Mouse (Mus musculus) CH12.LX (cell line): ENCODE measurements around the gene Sema3b. TPM values are rescaled to one million over a fixed set of nuclear protein-coding genes. Genes with fewer than 3 reads are reported as not detected.
A peak's percentile ranks its signal among the peaks of the same experiment; 100 is the strongest.

Source experiments
- DNase-seq: peaks from one replicate; pipeline ENCODE4 v3.0.0-alpha.2; 2013; ENCODE audit errors: extremely low read depth
- H3K27ac ChIP-seq: 2 replicates; pipeline ENCODE4 v1.5.1; 2012; ENCODE audit warnings: low read depth, mild to moderate bottlenecking, control low read depth, moderate library complexity; ENCODE audit not compliant: insufficient read depth
- H3K27me3 ChIP-seq: replicated peaks from 2 replicates; pipeline ENCODE3; 2012; ENCODE audit warnings: inconsistent platforms
- H3K36me3 ChIP-seq, 2 experiments: replicated peaks in 1 of 2; 2 replicates each; pipeline versions ENCODE3 to v1.6.1; 2012; ENCODE audit warnings: inconsistent platforms in 1 of 2, low read length in 1 of 2, mild to moderate bottlenecking in 1 of 2, mixed read lengths in 1 of 2, moderate library complexity in 1 of 2; ENCODE audit not compliant: control insufficient read depth in 1 of 2, insufficient read depth in 1 of 2
- H3K4me1 ChIP-seq, 2 experiments: 2 replicates each; pipeline ENCODE4 v1.6.1; 2012; ENCODE audit warnings: inconsistent platforms in 1 of 2, moderate library complexity in 1 of 2; ENCODE audit not compliant: insufficient read depth in 2 of 2, control insufficient read depth in 1 of 2
- H3K4me2 ChIP-seq: 2 replicates; pipeline ENCODE4 v1.6.1; 2012; ENCODE audit warnings: low read depth, mild to moderate bottlenecking, control low read depth; ENCODE audit not compliant: poor library complexity, insufficient read depth, severe bottlenecking
- H3K4me3 ChIP-seq, 3 experiments: fragments of 150-350 bp in 1 of 3; sonication (generic) in 1 of 3; replicated peaks in 1 of 3; 2 replicates each; pipeline versions ENCODE3 to v1.5.1; 2011 to 2012; ENCODE audit warnings: low read depth in 2 of 3, low read length in 2 of 3, mild to moderate bottlenecking in 2 of 3, moderate library complexity in 2 of 3, control low read depth in 1 of 3, improper control_type of control experiment in 1 of 3, inconsistent platforms in 1 of 3, mixed read lengths in 1 of 3; ENCODE audit not compliant: poor library complexity in 1 of 3
- H3K79me2 ChIP-seq: replicated peaks from 2 replicates; pipeline ENCODE4 v1.6.1; 2012; ENCODE audit warnings: mild to moderate bottlenecking, moderate library complexity; ENCODE audit not compliant: control insufficient read depth, poor library complexity, insufficient read depth, severe bottlenecking; ENCODE audit errors: extremely low read depth
- H3K9ac ChIP-seq: 2 replicates; pipeline ENCODE4 v1.6.1; 2012; ENCODE audit warnings: low read depth, mild to moderate bottlenecking, control low read depth, moderate library complexity; ENCODE audit not compliant: insufficient read depth
- H3K9me3 ChIP-seq: replicated peaks from 2 replicates; pipeline ENCODE3; 2012; ENCODE audit warnings: low read length, inconsistent platforms, mixed read lengths
- CHD1 ChIP-seq: IDR thresholded peaks from 2 replicates; pipeline ENCODE4 v1.6.1; 2012; ENCODE audit warnings: low read depth, low read length, improper control_type of control experiment, inconsistent platforms
- CHD2 ChIP-seq: IDR thresholded peaks from 2 replicates; pipeline ENCODE4 v1.6.1; 2011; ENCODE audit warnings: low read length, improper control_type of control experiment
- CTCF ChIP-seq, 2 experiments: IDR thresholded peaks in 1 of 2; conservative IDR thresholded peaks in 1 of 2; 2 replicates each; pipeline ENCODE4 v1.5.1; 2011 to 2012; ENCODE audit warnings: low read depth in 2 of 2, low read length in 2 of 2, improper control_type of control experiment in 1 of 2, inconsistent platforms in 1 of 2, mild to moderate bottlenecking in 1 of 2, moderate library complexity in 1 of 2
- E2F4 ChIP-seq: IDR thresholded peaks from 2 replicates; pipeline ENCODE4 v1.6.1; 2011; ENCODE audit warnings: low read depth, low read length, improper control_type of control experiment; ENCODE audit not compliant: insufficient replicate concordance
- ELF1 ChIP-seq: IDR thresholded peaks from 2 replicates; pipeline ENCODE4 v1.6.1; 2014; ENCODE audit warnings: low read depth, mild to moderate bottlenecking, inconsistent platforms, low read length, improper control_type of control experiment
- EP300 ChIP-seq: IDR thresholded peaks from 2 replicates; pipeline ENCODE4 v1.6.1; 2011; ENCODE audit warnings: low read length, improper control_type of control experiment
- JUN ChIP-seq: IDR thresholded peaks from 2 replicates; pipeline ENCODE4 v1.6.1; 2011; ENCODE audit warnings: low read depth, mild to moderate bottlenecking, low read length, improper control_type of control experiment, moderate library complexity; ENCODE audit not compliant: insufficient read depth
- MAZ ChIP-seq: IDR thresholded peaks from 2 replicates; pipeline ENCODE4 v1.6.1; 2012; ENCODE audit warnings: low read depth, mild to moderate bottlenecking, inconsistent platforms, low read length, improper control_type of control experiment, moderate library complexity
- MEF2A ChIP-seq: IDR thresholded peaks from 2 replicates; pipeline ENCODE4 v1.6.1; 2014; ENCODE audit warnings: low read depth, mild to moderate bottlenecking, inconsistent platforms, low read length, improper control_type of control experiment, borderline replicate concordance
- MXI1 ChIP-seq: IDR thresholded peaks from 2 replicates; pipeline ENCODE4 v1.6.1; 2011; ENCODE audit warnings: mild to moderate bottlenecking, low read depth, low read length, improper control_type of control experiment
- MYC ChIP-seq: IDR thresholded peaks from 2 replicates; pipeline ENCODE4 v1.6.1; 2011; ENCODE audit warnings: low read depth, mild to moderate bottlenecking, improper control_type of control experiment, low read length
- POLR2AphosphoS2 ChIP-seq: IDR thresholded peaks from 2 replicates; pipeline ENCODE4 v1.6.1; 2011; ENCODE audit warnings: low read depth, low read length, improper control_type of control experiment
- SIN3A ChIP-seq: IDR thresholded peaks from 2 replicates; pipeline ENCODE4 v1.6.1; 2012; ENCODE audit warnings: low read length, improper control_type of control experiment, inconsistent platforms
- SMC3 ChIP-seq: IDR thresholded peaks from 2 replicates; pipeline ENCODE4 v1.6.1; 2011; ENCODE audit warnings: low read depth, low read length, improper control_type of control experiment
- TBP ChIP-seq: conservative IDR thresholded peaks from 2 replicates; pipeline ENCODE4 v1.6.1; 2011; ENCODE audit warnings: low read depth, low read length, improper control_type of control experiment
- TCF12 ChIP-seq: IDR thresholded peaks from 2 replicates; pipeline ENCODE4 v1.6.1; 2014; ENCODE audit warnings: low read depth, mild to moderate bottlenecking, inconsistent platforms, low read length, improper control_type of control experiment
- UBTF ChIP-seq: IDR thresholded peaks from 2 replicates; pipeline ENCODE4 v1.6.1; 2012; ENCODE audit warnings: low read depth, mild to moderate bottlenecking, inconsistent platforms, low read length, improper control_type of control experiment, moderate library complexity
- USF2 ChIP-seq: conservative IDR thresholded peaks from 2 replicates; pipeline ENCODE4 v1.6.1; 2011; ENCODE audit warnings: low read depth, low read length, improper control_type of control experiment
- ZKSCAN1 ChIP-seq: IDR thresholded peaks from 2 replicates; pipeline ENCODE4 v1.6.1; 2012; ENCODE audit warnings: low read depth, inconsistent platforms, low read length, improper control_type of control experiment, borderline replicate concordance
- ZNF384 ChIP-seq: IDR thresholded peaks from 2 replicates; pipeline ENCODE4 v1.6.1; 2012; ENCODE audit warnings: low read depth, low read length, improper control_type of control experiment, inconsistent platforms
- dilution Hi-C: fragments of 300-500 bp; cut with MboI; formaldehyde crosslinking; loops from 2 replicates; pipeline ENCODE4 v1.14.3; 2020; ENCODE audit warnings: low sequenced_read_pairs; ENCODE audit not compliant: extremely low pct_unique_long_range_greater_than_20kb, extremely low pct_ligation_motif_present
- in situ Hi-C: fragments of 300-500 bp; cut with MboI; formaldehyde crosslinking; loops from 3 replicates; pipeline ENCODE4 v1.14.3; 2019; ENCODE audit warnings: low sequenced_read_pairs, low pct_ligation_motif_present, low pct_unique_long_range_greater_than_20kb, mixed read lengths
- polyA plus RNA-seq: library from polyadenylated mRNA; unstranded; fragments of >175 nt; gene quantifications from 2 replicates; pipeline ENCODE4 v1.2.1, GENCODE M21; 2012; ENCODE audit warnings: low read depth; ENCODE audit not compliant: insufficient read length
- total RNA-seq, 2 experiments: library from RNA; depleted of rRNA; stranded (reverse); fragments of 300-350 nt in 1 of 2; fragments of >200 nt in 1 of 2; gene quantifications; 2 replicates each; pipeline ENCODE4 v1.2.3; 2012 to 2014

The Sema3b gene
- total and polyA plus RNA-seq, 3 experiments = 4.3 to 11.6 (median 8.0) TPM

GRCm38 (mm10) chr9:107634406-107635278, 25.6 kb upstream of the Sema3b start:
- Histone ChIP-seq H3K9ac (peak overlapping the region; percentile 93), H3K4me1 (peaks cover 10 to 44% of the 10 kb centered on the region in 2 experiments), H3K27ac (peak overlapping the region; percentile 70), H3K4me3 (peak overlapping the region; percentile 88 to 97 (median 94)), H3K36me3 (peaks cover 6 to 24% of the 10 kb centered on the region in 2 experiments), H3K79me2 (peaks cover 50% of the 10 kb centered on the region), H3K27me3 (no peaks in the 10 kb centered on the region), H3K4me2 (peak overlapping the region; percentile 63), H3K9me3 (no peaks in the 10 kb centered on the region)
- in situ Hi-C loops = no loop called here
- dilution Hi-C loops = no loop called here
- peak; percentile 55 for DNase-seq
- peak; percentile 24 for TF ChIP-seq SIN3A
- TF ChIP-seq EP300 = no peak
- peak; percentile 19; the same call in 1 of the 2 replicates for TF ChIP-seq UBTF

DNA sequence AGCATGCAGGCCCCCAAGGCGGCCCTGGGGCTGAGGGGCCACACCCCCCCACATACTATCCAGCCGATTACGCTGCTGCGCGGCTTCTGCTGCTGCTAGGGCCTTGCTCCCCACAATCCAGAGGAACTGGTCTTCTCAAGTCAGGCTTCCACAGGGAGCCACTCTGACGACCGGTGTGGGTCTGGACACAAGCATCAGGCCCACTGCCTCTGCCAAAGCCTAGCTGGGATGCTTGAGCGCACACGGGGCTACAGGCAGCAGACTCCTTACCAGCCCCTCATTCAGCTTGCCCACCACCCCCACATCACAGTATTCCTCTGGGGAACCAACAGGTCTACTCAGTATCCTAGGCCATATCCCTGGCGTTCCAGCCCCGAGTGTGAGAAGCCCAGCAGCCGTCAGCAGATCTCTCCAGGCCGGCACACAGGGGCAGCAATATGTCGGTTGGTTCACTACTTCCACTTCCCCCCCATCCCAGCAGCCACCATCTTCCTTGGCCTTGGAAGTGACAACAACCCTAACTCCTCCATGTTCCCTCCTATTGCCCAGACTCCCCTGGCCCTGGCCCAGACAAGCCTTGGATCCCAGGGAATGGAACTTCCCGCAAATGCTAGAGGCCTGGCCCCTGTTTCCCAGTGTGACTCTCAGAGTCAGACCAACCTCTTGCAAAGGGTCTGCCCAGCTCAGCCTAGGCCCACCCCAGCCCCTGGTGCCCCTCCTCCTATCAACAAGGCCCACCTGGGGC, 24.8 kb upstream of the Sema3b start:
- peak overlapping the region; percentile 93 for H3K9ac ChIP-seq
- no peaks in the 10 kb centered on the region for H3K27me3 ChIP-seq
- peak overlapping the region; percentile 70; the same call in 1 of the 2 replicates for H3K27ac ChIP-seq
- H3K4me1 ChIP-seq = peaks cover 12 to 44% of the 10 kb centered on the region in 2 experiments
- TF ChIP-seq CHD1 (peak; percentile 32; the same call in 1 of the 2 replicates), E2F4 (no peak), USF2 (no peak)
- TF ChIP-seq, all 38 proteins: peak for 1
- Histone ChIP-seq H3K9me3 (no peaks in the 10 kb centered on the region), H3K79me2 (peaks cover 55% of the 10 kb centered on the region), H3K4me2 (peak overlapping the region; percentile 63), H3K4me3 (peak overlapping the region; percentile 88 to 97 (median 94)), H3K36me3 (peaks cover 6 to 25% of the 10 kb centered on the region in 2 experiments)
- no peak for DNase-seq
- dilution Hi-C loops = no loop called here
- in situ Hi-C loops = no loop called here

- peaks cover 17 to 50% of the 10 kb centered on the region in 2 experiments for H3K4me1 ChIP-seq
- DNase-seq = peak; percentile 82
- TF ChIP-seq ZNF384 = no peak
- TF ChIP-seq TCF12 = peak; percentile 83
- no peak for TF ChIP-seq MEF2A
- TF ChIP-seq ELF1 = peak; percentile 92
- TF ChIP-seq CTCF (conservative IDR thresholded peaks at IDR 0.05 in 1 of 2, IDR thresholded peaks at IDR 0.05 in 1 of 2; ENCODE audit: low read depth in 2 of 2, low read length in 2 of 2) = no peak
- no peak for TF ChIP-seq EP300
- TF ChIP-seq CHD1 = no peak
- TF ChIP-seq USF2 = no peak
- no peak for TF ChIP-seq JUN
- peak; percentile 55; the same call in 1 of the 2 replicates for TF ChIP-seq TBP
- TF ChIP-seq SMC3 = no peak
- TF ChIP-seq MXI1 = peak; percentile 62
- no peak for TF ChIP-seq MAZ
- TF ChIP-seq MYC = no peak
- TF ChIP-seq POLR2AphosphoS2 = no peak
- no peak for TF ChIP-seq ZKSCAN1
- TF ChIP-seq E2F4 = no peak
- TF ChIP-seq CHD2 = no peak
Measured at GRCm38 (mm10) chr9:107633091-107633660, 24.1 kb upstream of the Sema3b start.

More at GRCm38 (mm10) chr9:107633091-107633660, 24.1 kb upstream of the Sema3b start:
- Histone ChIP-seq H3K4me3 (peak overlapping the region; percentile 88 to 97 (median 94)), H3K4me2 (peak overlapping the region; percentile 76), H3K27me3 (no peaks in the 10 kb centered on the region), H3K79me2 (peaks cover 62% of the 10 kb centered on the region), H3K27ac (peak overlapping the region; percentile 70; the same call in 1 of the 2 replicates), H3K9me3 (no peaks in the 10 kb centered on the region), H3K36me3 (peaks cover 6 to 30% of the 10 kb centered on the region in 2 experiments), H3K9ac (peak overlapping the region; percentile 96)
- dilution Hi-C loops = no loop called here
- in situ Hi-C loops = no loop called here
